Mouse (Mus musculus) kidney, adult 2 months (tissue): ENCODE results near the gene Ranbp17.

Experiments used
- CTCF ChIP-seq: fragments of 200-500 bp; conservative IDR thresholded peaks from 2 replicates; pipeline ENCODE4 v1.5.1; 2011; ENCODE audit warnings: low read depth, mild to moderate bottlenecking, control low read depth, low read length, moderate library complexity, mixed read lengths; ENCODE audit not compliant: insufficient read depth, insufficient read length
- POLR2A ChIP-seq: fragments of 200-500 bp; IDR thresholded peaks from one replicate; pipeline ENCODE4 v1.6.1; 2011; ENCODE audit warnings: low read depth, low read length, control low read depth

- no peak for TF ChIP-seq CTCF
- no peak for TF ChIP-seq POLR2A
Observed at GRCm38 (mm10) chr11:33162211-33162997, 351.1 kb downstream of the Ranbp17 start.
